Mouse (Mus musculus) MEL (cell line): ENCODE data around the gene Rplp0.

ENCODE experiments used
- BHLHE40 ChIP-seq: IDR thresholded peaks from 2 replicates; pipeline ENCODE4 v1.6.1; 2012; ENCODE audit warnings: low read depth, mild to moderate bottlenecking, inconsistent platforms, low read length, improper control_type of control experiment, borderline replicate concordance
- CTCF ChIP-seq, 3 experiments: IDR thresholded peaks in 2 of 3; conservative IDR thresholded peaks in 1 of 3; 2 replicates each; pipeline ENCODE4 v1.5.1; 2011 to 2012; ENCODE audit warnings: low read length in 3 of 3, low read depth in 2 of 3, mild to moderate bottlenecking in 2 of 3, improper control_type of control experiment in 1 of 3, inconsistent platforms in 1 of 3, mixed read lengths in 1 of 3, moderate library complexity in 1 of 3; ENCODE audit not compliant: control insufficient read depth in 1 of 3, insufficient read depth in 1 of 3, poor library complexity in 1 of 3, severe bottlenecking in 1 of 3
- E2F4 ChIP-seq: IDR thresholded peaks from 2 replicates; pipeline ENCODE4 v1.6.1; 2011; ENCODE audit warnings: low read depth, low read length, improper control_type of control experiment, borderline replicate concordance
- EP300 ChIP-seq, 2 experiments: IDR thresholded peaks; 2 replicates each; pipeline ENCODE4 v1.6.1; 2011; ENCODE audit warnings: improper control_type of control experiment in 2 of 2, low read length in 2 of 2, low read depth in 1 of 2, mild to moderate bottlenecking in 1 of 2
- ETS1 ChIP-seq: IDR thresholded peaks from 2 replicates; pipeline ENCODE4 v1.6.1; 2012; ENCODE audit warnings: low read depth, mild to moderate bottlenecking, inconsistent platforms, low read length, improper control_type of control experiment, moderate library complexity
- KAT2A ChIP-seq: conservative IDR thresholded peaks from 2 replicates; pipeline ENCODE4 v1.6.1; 2012; ENCODE audit warnings: low read depth, low read length, improper control_type of control experiment, inconsistent platforms
- MXI1 ChIP-seq: IDR thresholded peaks from 2 replicates; pipeline ENCODE4 v1.6.1; 2011; ENCODE audit warnings: mild to moderate bottlenecking, low read depth, low read length, improper control_type of control experiment
- POLR2A ChIP-seq, 2 experiments: IDR thresholded peaks; 2 replicates each; pipeline ENCODE4 v1.6.1; 2011 to 2012; ENCODE audit warnings: low read length in 2 of 2, mild to moderate bottlenecking in 2 of 2, control low read depth in 1 of 2, improper control_type of control experiment in 1 of 2, low read depth in 1 of 2, moderate library complexity in 1 of 2; ENCODE audit not compliant: control insufficient read depth in 1 of 2, insufficient read depth in 1 of 2, poor library complexity in 1 of 2
- SIN3A ChIP-seq: IDR thresholded peaks from 2 replicates; pipeline ENCODE4 v1.6.1; 2012; ENCODE audit warnings: low read length, improper control_type of control experiment, inconsistent platforms
- TCF12 ChIP-seq: IDR thresholded peaks from 2 replicates; pipeline ENCODE4 v1.6.1; 2014; ENCODE audit warnings: low read depth, mild to moderate bottlenecking, inconsistent platforms, low read length, improper control_type of control experiment, moderate library complexity
- USF1 ChIP-seq: IDR thresholded peaks from 2 replicates; pipeline ENCODE4 v1.6.1; 2014; ENCODE audit warnings: low read depth, mild to moderate bottlenecking, inconsistent platforms, low read length, improper control_type of control experiment, moderate library complexity

DNA sequence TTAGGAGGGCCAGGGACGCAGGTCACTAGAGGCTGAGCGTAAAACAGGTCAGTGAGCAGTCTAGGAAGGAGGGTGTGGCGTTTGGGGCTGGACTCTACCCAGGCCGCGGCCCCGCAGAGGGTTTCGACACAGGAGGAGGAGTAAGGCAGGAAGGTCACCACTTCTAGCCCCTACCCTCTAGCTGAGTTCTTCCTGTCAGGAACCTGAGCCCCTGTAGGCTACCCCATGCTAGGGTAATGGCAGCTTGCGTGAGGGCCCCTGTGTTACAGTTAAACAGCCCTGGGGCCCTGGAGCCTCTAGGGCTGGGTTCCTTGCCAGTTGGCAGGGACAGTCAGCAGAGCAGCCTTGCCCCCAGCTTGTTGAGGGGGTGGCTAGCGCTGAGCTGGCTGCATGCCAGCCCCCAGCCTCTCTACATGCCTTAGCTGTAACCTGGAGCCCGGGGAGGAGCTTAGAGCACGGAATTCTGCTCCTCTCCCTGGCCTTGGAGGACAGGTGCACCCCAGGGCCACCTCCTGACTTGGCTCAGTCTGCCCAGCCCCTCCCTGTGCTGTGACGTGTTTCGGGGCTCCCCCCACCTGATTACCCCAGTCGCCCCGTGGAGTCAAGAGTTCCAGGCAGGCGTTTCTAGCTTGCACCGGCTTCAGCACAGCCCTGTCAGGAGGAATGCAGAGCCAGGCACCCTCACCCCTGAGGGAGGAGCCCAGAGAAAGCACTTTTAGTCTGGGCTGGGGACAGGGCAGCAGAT lies 15.6 kb upstream of the Rplp0 start:
- TF ChIP-seq POLR2A (IDR thresholded peaks at IDR 0.05; ENCODE audit: control insufficient read depth in 1 of 2, insufficient read depth in 1 of 2, low read depth in 1 of 2, low read length in 2 of 2, poor library complexity in 1 of 2) (no peak), SIN3A (no peak), E2F4 (no peak), CTCF (IDR thresholded peaks at IDR 0.05 in 2 of 3, conservative IDR thresholded peaks at IDR 0.05 in 1 of 3; ENCODE audit: control insufficient read depth in 1 of 3, insufficient read depth in 1 of 3, low read depth in 2 of 3, low read length in 3 of 3, poor library complexity in 1 of 3, severe bottlenecking in 1 of 3) (no peak), BHLHE40 (no peak), KAT2A (no peak), USF1 (no peak), MXI1 (no peak), TCF12 (no peak), ETS1 (no peak), EP300 (IDR thresholded peaks at IDR 0.05; ENCODE audit: low read depth in 1 of 2, low read length in 2 of 2) (no peak)
